Mouse (Mus musculus): ENCODE data around the gene Tead4.

The Tead4 gene

GRCm38 (mm10) chr6:128300134-128301001 lies at the start of gene Tead4:
Gene Tead4, minus strand, starts transcription at chr6:128300823.
- TF ChIP-seq GATA4 (IDR thresholded peaks at IDR 0.05; ENCODE audit: insufficient replicate concordance, low read length), result no peak

DNA sequence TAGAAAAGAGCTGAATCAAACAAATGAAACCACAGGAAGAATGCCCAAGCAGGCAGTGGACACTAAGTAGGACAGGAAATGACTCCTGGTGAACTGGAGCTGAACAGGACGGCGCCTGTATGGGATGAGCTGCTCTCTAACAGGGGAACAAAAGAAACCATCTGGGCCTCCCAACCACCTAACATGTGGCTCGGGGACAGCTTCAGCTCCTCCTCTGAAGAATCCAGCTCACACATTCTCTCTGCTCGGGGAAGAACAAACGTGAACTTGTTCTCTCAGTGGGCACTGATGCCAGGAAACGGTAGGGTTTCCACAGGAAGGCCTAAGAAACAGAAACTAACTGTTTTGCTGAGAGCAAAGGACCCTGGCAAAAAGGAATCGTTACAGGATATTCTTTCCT lies 49.1 kb upstream of the Tead4 start:
- no peak for TF ChIP-seq GATA4 (IDR thresholded peaks at IDR 0.05; ENCODE audit: insufficient replicate concordance, low read length)

DNA sequence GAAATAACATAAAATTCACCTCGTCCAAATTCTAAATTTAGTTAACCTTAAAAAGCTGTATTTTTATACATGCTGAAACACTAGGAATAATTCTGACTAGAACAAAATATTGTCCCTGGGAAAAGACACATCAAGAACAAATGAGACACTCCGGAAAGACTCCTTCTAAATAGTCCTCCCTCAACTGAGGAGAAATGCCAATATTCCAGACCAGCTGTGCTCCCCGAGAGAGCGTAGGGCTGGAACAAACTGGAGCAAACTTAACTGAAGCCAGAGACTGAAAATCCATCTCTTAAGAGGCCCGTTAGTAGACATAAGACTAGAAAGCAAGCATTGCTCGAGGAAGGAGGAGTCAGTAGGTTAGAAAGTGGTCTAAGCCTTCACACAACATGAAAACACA lies 46.2 kb upstream of the Tead4 start:
- no peak for TF ChIP-seq GATA4 (IDR thresholded peaks at IDR 0.05; ENCODE audit: insufficient replicate concordance, low read length)

DNA sequence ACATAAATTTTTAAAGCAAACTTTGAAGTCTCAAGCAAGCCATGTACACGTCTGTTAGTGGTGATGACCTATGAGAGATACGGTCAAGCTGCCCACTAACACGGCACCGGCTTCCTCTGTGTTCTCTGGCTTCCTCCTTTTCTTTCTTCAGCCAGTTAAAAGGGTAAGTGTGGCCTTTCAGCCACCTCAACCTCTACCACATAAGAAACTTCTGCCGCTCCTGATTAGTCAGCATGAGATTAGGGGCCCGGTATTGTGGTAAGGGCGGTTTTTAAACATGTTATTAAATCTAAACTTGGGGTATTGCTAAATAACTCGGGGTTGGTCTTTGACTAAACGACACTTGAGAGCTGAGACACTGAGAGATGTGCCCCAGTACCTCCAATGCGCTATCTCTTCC lies 45.0 kb upstream of the Tead4 start:
- no peak for TF ChIP-seq GATA4 (IDR thresholded peaks at IDR 0.05; ENCODE audit: insufficient replicate concordance, low read length)

DNA sequence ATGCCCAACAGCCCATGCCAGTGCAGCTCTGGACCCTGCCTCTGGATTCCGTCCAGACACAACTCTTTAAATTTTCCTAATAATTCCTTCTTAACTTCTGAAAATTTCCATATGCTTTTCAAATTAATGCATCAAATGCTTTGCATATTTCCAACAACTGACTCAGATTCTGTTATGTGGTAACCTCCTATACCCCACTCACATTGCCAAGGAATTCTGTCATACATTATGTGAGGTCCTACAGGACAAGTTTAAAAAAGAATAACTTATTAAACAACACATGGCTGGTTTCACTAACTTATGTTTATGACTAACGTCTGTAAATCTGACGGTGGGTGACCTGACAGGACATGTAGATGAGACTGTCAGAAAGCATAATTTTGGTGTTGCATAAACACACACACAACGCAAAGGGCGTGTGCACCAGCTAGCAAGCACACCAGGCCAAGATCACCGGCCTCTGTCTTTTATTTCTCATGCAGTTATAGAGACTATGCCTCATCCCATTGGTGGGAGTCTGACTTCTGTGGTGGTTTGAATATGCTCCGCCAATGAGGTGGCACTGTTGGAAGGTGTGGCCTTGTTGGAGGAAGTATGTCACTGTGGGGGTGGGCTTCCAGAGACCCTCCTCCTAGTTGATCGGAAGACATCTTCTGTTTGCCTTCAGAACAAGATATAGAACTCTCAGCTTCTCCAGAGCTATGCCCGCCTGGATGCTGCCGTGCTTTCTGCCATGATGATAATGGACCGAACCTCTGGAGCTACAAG lies 41.5 kb upstream of the Tead4 start:
- TF ChIP-seq GATA4 (IDR thresholded peaks at IDR 0.05; ENCODE audit: insufficient replicate concordance, low read length), result no peak

DNA sequence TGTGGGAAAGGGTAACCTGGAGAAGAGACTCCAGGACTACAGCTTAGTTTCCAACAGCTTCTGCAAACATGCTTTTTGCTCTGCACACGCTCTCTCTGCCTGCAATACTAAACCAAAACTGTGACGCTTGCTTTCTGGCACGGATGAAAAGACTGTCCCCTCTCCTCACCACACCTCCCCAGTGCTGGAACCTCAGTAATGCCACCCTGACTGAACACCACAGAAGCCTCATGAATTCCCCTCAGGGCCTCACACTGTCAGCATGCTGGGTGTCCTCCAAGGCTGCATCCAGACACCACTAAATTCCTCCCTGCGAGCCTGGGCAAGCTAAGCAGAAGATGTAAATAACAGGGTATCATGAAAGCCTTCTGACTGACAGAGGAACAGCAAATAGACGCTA lies 38.3 kb upstream of the Tead4 start:
- TF ChIP-seq GATA4 (IDR thresholded peaks at IDR 0.05; ENCODE audit: insufficient replicate concordance, low read length), result no peak

DNA sequence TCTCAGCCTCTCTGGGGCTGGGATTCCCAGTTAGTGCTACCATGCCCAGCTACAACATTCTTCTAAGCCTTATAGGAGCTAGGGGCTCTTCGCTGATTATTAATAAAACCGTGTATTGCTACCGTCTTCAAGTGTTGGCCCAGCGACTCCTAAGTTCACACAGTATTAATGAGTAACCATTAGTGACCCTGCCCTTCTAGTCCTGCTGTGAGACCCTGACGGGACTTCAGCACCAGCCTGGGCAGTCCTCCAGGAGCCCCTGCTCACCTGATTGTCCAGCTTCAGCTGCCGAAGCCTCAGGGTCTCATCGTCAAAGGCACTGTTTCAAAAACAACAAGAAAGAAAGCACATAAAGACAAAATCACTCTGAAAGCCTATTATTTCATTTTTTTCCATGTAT lies 36.8 kb upstream of the Tead4 start:
- no peak for TF ChIP-seq GATA4 (IDR thresholded peaks at IDR 0.05; ENCODE audit: insufficient replicate concordance, low read length)

GRCm38 (mm10) chr6:128334397-128335124 lies 33.9 kb upstream of the Tead4 start:
- TF ChIP-seq GATA4 (IDR thresholded peaks at IDR 0.05; ENCODE audit: insufficient replicate concordance, low read length), result no peak

DNA sequence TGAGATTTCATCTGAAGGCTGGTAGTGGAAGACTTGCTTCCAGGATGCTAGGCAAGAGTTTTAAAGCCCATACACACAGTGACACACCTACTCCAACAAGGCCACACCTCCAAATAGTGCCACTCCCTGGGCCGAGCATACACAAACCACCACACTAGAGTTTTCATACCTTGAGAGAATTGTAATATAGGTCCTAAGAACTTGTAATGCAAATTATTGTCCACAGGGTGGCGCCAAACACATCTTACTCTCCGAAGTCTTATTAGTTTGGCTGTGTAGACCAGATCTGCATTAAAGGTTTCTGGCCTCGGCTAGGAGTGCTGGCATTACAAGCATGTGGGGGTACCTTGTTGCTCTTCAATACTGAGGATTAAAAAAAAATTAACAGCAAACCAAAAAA lies 17.7 kb upstream of the Tead4 start:
- no peak for TF ChIP-seq GATA4 (IDR thresholded peaks at IDR 0.05; ENCODE audit: insufficient replicate concordance, low read length)

GRCm38 (mm10) chr6:128315597-128315996 lies 15.0 kb upstream of the Tead4 start:
- no peak for TF ChIP-seq GATA4 (IDR thresholded peaks at IDR 0.05; ENCODE audit: insufficient replicate concordance, low read length)

- no peak for TF ChIP-seq GATA4 (IDR thresholded peaks at IDR 0.05; ENCODE audit: insufficient replicate concordance, low read length)
Measured at GRCm38 (mm10) chr6:128314796-128315195, 14.2 kb upstream of the Tead4 start.

DNA sequence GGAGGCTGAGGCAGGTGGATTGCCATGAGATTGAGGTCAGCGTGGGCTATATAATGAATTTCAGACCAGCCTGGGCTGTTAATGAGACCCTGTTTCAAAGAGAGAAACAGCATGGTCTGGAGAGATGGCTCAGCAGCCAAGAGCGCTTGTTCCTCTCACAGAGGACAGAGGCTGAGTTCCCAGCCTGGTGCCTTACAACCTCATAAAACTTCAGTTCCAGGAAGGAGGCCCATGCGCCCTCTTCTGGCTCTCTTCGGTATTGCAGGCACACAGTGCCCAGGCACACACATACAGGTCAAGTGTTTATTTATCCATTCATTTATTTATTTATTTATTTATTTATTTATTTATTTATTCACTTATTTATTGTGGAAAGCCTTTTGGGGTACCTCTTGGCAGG lies 7.7 kb upstream of the Tead4 start:
- TF ChIP-seq GATA4 (IDR thresholded peaks at IDR 0.05; ENCODE audit: insufficient replicate concordance, low read length), result no peak

GRCm38 (mm10) chr6:128304801-128305200 lies 4.2 kb upstream of the Tead4 start:
- no peak for TF ChIP-seq GATA4 (IDR thresholded peaks at IDR 0.05; ENCODE audit: insufficient replicate concordance, low read length)

DNA sequence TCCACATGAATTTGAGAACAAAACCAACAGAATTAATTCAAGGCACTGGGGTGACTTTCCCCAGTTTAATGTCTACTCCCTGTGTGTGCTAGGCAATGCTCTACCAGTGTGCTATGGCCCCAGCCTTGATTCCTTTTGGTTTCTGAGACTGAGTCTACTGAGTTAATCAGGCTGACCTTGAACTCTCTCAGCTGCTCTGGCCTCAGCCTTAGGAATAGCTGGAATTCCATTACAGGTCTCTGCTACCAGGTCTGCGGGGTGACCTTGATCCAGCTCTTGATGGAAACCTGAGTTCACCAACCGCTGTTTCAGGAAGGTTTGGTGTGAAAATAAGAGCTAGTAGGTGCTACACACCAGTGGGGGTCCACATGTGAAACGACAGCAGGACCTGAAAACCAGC lies 1.3 kb upstream of the Tead4 start:
- no peak for TF ChIP-seq GATA4 (IDR thresholded peaks at IDR 0.05; ENCODE audit: insufficient replicate concordance, low read length)

DNA sequence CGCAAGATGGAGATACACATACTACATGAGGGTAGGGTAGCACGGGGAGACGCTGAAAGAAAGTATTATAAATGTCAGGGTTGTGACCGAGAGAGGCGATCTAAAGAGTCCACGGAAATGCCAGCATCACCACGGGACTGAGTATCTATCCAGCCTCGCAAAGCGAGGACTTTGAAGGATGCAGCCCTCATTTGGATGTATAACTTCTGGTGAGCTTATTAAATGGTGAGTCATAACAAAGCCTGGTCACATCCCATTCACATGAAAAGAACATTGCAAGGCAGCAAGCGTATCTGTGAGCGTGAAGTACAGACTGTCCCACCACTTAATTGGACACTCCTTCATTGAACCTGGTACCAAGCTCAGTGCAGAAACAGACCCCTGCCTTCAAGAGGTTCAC lies 835 bp upstream of the Tead4 start:
- no peak for TF ChIP-seq GATA4 (IDR thresholded peaks at IDR 0.05; ENCODE audit: insufficient replicate concordance, low read length)

Measured in liver, adult (tissue).